Mouse (Mus musculus): ENCODE data around the gene Lrch3.

DNA sequence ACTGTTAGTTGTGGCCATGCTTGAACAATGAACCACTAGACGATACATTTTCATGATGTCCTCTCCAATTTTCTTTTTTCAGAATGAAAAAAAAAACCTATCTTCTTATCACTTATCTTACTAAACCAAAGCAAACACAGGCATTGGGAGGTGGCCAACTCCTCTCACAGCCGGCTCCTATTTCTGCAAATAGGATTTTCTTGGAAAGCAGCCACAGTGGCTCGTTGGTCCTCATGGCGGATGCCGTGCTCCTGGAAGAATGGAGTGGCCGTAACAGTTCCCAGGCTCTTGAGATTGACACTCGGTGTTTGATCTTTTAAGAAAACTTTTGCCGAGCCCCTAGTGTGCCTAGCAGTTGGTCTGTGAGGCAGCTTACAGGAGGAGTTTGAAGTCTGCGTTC, 91.3 kb downstream of the Lrch3 start:
- TF ChIP-seq CTCF (IDR thresholded peaks at IDR 0.05; ENCODE audit: borderline replicate concordance, insufficient read depth, low read length) (no peak), POLR2A (IDR thresholded peaks at IDR 0.05; ENCODE audit: low read depth, low read length) (no peak)
